Mouse (Mus musculus) kidney, embryonic 15.5 days (tissue): ENCODE measurements around the gene Cpne1. TPM values are rescaled to one million over a fixed set of nuclear protein-coding genes. Genes with fewer than 3 reads are reported as not detected.
A peak's percentile ranks its signal among the peaks of the same experiment; 100 is the strongest.

ENCODE experiments used
- ATAC-seq: fragments of 200-750 bp; cut with Nextera tagmentation; replicated peaks from 2 replicates; pipeline ENCODE4 v1.8.0; 2017; ENCODE audit warnings: moderate TSS enrichment; ENCODE audit not compliant: low FRiP score
- H3K27ac ChIP-seq: fragments of 300-500 bp; sonication (generic); 2 replicates; pipeline ENCODE4 v1.5.1; 2015; ENCODE audit warnings: mild to moderate bottlenecking, inconsistent platforms
- H3K27me3 ChIP-seq: fragments of 300-500 bp; sonication (generic); 2 replicates; pipeline ENCODE4 v1.6.1; 2015; ENCODE audit warnings: inconsistent platforms
- H3K36me3 ChIP-seq: fragments of 300-500 bp; sonication (generic); 2 replicates; pipeline ENCODE4 v1.6.1; 2015; ENCODE audit warnings: inconsistent platforms
- H3K4me1 ChIP-seq: fragments of 300-500 bp; sonication (generic); 2 replicates; pipeline ENCODE4 v1.6.1; 2015; ENCODE audit warnings: inconsistent platforms
- H3K4me2 ChIP-seq: fragments of 300-500 bp; sonication (generic); 2 replicates; pipeline ENCODE4 v1.6.1; 2015; ENCODE audit warnings: moderate library complexity, mild to moderate bottlenecking, inconsistent platforms
- H3K4me3 ChIP-seq: fragments of 300-500 bp; sonication (generic); replicated peaks from 2 replicates; pipeline ENCODE4 v1.5.1; 2015; ENCODE audit warnings: mild to moderate bottlenecking, inconsistent platforms
- H3K9ac ChIP-seq: fragments of 300-500 bp; sonication (generic); 2 replicates; pipeline ENCODE4 v1.6.1; 2015; ENCODE audit warnings: mild to moderate bottlenecking, inconsistent platforms
- H3K9me3 ChIP-seq: fragments of 300-500 bp; sonication (generic); replicated peaks from 2 replicates; pipeline ENCODE4 v1.6.1; 2016; ENCODE audit warnings: inconsistent platforms
- WGBS: fragments of 180-500 bp; shearing (Covaris S2); methylation state at CpG from one replicate; pipeline ENCODE4 v1.1.7; 2015; ENCODE audit warnings: mixed read lengths; 5-methylcytosine and 5-hydroxymethylcytosine counted together
- polyA plus RNA-seq: library from polyadenylated mRNA; unstranded; fragments of >200 nt; fragmentation: Nextera tagmentation; extraction: Ambion mirVana; gene quantifications from 2 replicates; pipeline ENCODE4 v1.2.1, GENCODE M21; 2015

Cpne1 gene
- polyA plus RNA-seq: 69.6 and 71.2 TPM in 2 replicates

GRCm38 (mm10) chr2:156111358-156112079, at the start of gene Cpne1, which contains the start of gene Rbm12:
TSS of gene Cpne1 (minus strand) at chr2:156111965.
TSS of gene Rbm12 (minus strand) at chr2:156111978.
- Histone ChIP-seq H3K9ac (peak within 1 kb of the TSS; percentile 97), H3K4me1 (peaks cover 13% of the 10 kb centered on the region), H3K36me3 (peaks cover 13% of the 10 kb centered on the region; the same call in 1 of the 2 replicates), H3K27ac (peak within 1 kb of the TSS; percentile 93), H3K9me3 (no peaks in the 10 kb centered on the region), H3K4me2 (peak within 1 kb of the TSS; percentile 67), H3K4me3 (peak within 1 kb of the TSS; percentile 93), H3K27me3 (no peaks in the 10 kb centered on the region)
- ATAC-seq: peak; percentile 95
- under 1% methylated on average over 72 of the region's 74 CpGs for WGBS

GRCm38 (mm10) chr2:156151538-156151937, 39.8 kb upstream of the Cpne1 start:
- H3K9me3 ChIP-seq: no peaks in the 10 kb centered on the region
- no peak overlapping the region for H3K27ac ChIP-seq
- no peaks in the 10 kb centered on the region for H3K4me1 ChIP-seq
- no peak for ATAC-seq
- H3K36me3 ChIP-seq: peaks cover 84% of the 10 kb centered on the region
- no peak overlapping the region for H3K9ac ChIP-seq
- H3K4me3 ChIP-seq: no peak overlapping the region
- no peaks in the 10 kb centered on the region for H3K27me3 ChIP-seq
- no peak overlapping the region for H3K4me2 ChIP-seq

GRCm38 (mm10) chr2:156147316-156147915, 35.7 kb upstream of the Cpne1 start:
- Histone ChIP-seq H3K36me3 (peaks cover 60% of the 10 kb centered on the region), H3K9ac (no peak overlapping the region), H3K4me3 (no peak overlapping the region), H3K27me3 (no peaks in the 10 kb centered on the region), H3K9me3 (no peaks in the 10 kb centered on the region), H3K4me2 (no peak overlapping the region), H3K4me1 (peaks cover 12% of the 10 kb centered on the region), H3K27ac (no peak overlapping the region)
- 91% methylated on average over 3 of the region's 3 CpGs for WGBS
- no peak for ATAC-seq

- H3K4me1 ChIP-seq: peaks cover 12% of the 10 kb centered on the region
- no peaks in the 10 kb centered on the region for H3K27me3 ChIP-seq
- no peak overlapping the region for H3K27ac ChIP-seq
- H3K4me3 ChIP-seq: no peak overlapping the region
- no peak overlapping the region for H3K9ac ChIP-seq
- 75% methylated on average over 5 of the region's 5 CpGs for WGBS
- H3K36me3 ChIP-seq: peaks cover 55% of the 10 kb centered on the region
- no peak overlapping the region for H3K4me2 ChIP-seq
- ATAC-seq: no peak
- H3K9me3 ChIP-seq: no peaks in the 10 kb centered on the region
Measured at GRCm38 (mm10) chr2:156146272-156146989, 34.7 kb upstream of the Cpne1 start.

GRCm38 (mm10) chr2:156145486-156146130, 33.8 kb upstream of the Cpne1 start:
- H3K9ac ChIP-seq: no peak overlapping the region
- peak overlapping the region; percentile 72 for H3K4me2 ChIP-seq
- H3K9me3 ChIP-seq: no peaks in the 10 kb centered on the region
- no peaks in the 10 kb centered on the region for H3K27me3 ChIP-seq
- peak overlapping the region; percentile 66 for H3K4me3 ChIP-seq
- no peak for ATAC-seq
- 53% methylated on average over 11 of the region's 11 CpGs for WGBS
- peaks cover 12% of the 10 kb centered on the region for H3K4me1 ChIP-seq
- no peak overlapping the region for H3K27ac ChIP-seq
- H3K36me3 ChIP-seq: peaks cover 53% of the 10 kb centered on the region

GRCm38 (mm10) chr2:156143953-156144724, 32.4 kb upstream of the Cpne1 start, which contains the start of the genes Romo1 and Nfs1:
TSS of gene Romo1 (plus strand) at chr2:156144039.
TSS of gene Nfs1 (minus strand) at chr2:156144186.
- Histone ChIP-seq H3K9ac (peak within 1 kb of the TSS; percentile 81), H3K4me3 (peak within 1 kb of the TSS; percentile 66), H3K4me1 (peaks cover 12% of the 10 kb centered on the region), H3K36me3 (peaks cover 54% of the 10 kb centered on the region), H3K4me2 (peak within 1 kb of the TSS; percentile 72), H3K27me3 (no peaks in the 10 kb centered on the region), H3K27ac (peak within 1 kb of the TSS; percentile 94), H3K9me3 (no peaks in the 10 kb centered on the region)
- under 1% methylated on average over 70 of the region's 70 CpGs for WGBS
- peak; percentile 97 for ATAC-seq

DNA sequence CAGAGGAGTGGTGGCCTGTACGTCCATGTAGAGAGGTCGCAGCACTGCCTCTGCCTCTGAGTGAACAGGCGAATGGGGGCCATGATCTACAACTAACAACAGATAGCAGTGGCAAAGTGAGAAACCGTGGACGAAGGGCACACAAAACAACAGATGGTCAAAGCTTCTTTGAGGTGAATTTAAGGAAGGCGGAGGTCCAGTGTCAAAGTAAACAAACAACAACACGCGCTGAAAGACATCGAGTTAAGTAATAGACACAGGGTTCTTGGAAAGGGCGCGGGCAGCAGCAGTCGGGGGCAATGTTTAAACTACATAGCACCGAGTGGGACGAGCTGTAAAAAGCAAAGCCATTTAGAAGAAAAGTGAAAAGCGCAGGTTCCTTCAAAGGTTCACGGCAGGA, 31.6 kb upstream of the Cpne1 start:
- 2% methylated on average over 16 of the region's 16 CpGs for WGBS
- Histone ChIP-seq H3K9me3 (no peaks in the 10 kb centered on the region), H3K4me2 (peak overlapping the region; percentile 72), H3K9ac (peak overlapping the region; percentile 81), H3K36me3 (peaks cover 51% of the 10 kb centered on the region), H3K4me1 (peaks cover 12% of the 10 kb centered on the region), H3K27me3 (no peaks in the 10 kb centered on the region), H3K27ac (peak overlapping the region; percentile 94), H3K4me3 (peak overlapping the region; percentile 66)
- ATAC-seq: no peak

DNA sequence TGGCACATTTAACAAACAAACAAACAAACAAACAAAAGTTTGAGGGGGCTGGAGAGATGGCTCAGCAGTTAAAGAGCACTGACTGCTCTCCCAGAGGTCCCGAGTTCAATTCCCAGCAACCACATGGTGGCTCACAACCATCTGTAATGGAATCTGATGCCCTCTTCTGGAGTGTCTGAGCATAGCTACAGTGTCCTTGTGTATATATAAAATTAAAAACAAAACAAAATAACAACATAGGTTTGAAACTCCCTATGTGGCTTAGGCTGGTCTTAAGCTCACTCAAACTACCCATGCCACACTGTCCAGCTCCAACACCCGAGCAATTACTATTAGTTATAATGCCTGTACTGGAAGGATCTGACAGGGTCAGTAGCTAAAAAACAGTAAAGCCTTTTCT, 31.1 kb upstream of the Cpne1 start:
- Histone ChIP-seq H3K9ac (peak overlapping the region; percentile 81), H3K36me3 (peaks cover 46% of the 10 kb centered on the region), H3K9me3 (no peaks in the 10 kb centered on the region), H3K27ac (no peak overlapping the region), H3K4me2 (peak overlapping the region; percentile 72), H3K4me3 (peak overlapping the region; percentile 66), H3K27me3 (no peaks in the 10 kb centered on the region), H3K4me1 (peaks cover 12% of the 10 kb centered on the region)
- 72% methylated on average over 2 of the region's 2 CpGs for WGBS
- no peak for ATAC-seq

DNA sequence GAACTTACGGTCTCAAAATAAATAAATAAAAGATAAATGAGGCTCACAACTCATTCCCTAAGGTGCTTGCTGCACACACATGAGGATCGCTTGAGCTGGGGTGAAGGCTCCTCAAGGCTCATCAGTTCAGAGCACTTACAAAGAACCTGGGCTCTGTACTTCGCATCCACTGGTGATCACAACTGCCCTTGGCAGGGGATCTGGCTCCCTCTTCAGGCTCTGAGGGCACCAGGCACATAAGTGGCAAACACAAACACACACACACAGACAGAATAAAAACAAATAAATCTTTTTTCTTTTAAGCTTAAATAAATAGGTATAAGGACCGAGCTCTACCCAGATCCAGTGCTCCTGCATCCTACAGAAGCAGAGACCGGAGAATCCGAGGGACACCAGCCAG, 23.9 kb upstream of the Cpne1 start:
- Histone ChIP-seq H3K4me3 (no peak overlapping the region), H3K27ac (no peak overlapping the region), H3K9ac (no peak overlapping the region), H3K27me3 (no peaks in the 10 kb centered on the region), H3K4me2 (no peak overlapping the region), H3K4me1 (no peaks in the 10 kb centered on the region), H3K36me3 (peaks cover 54% of the 10 kb centered on the region), H3K9me3 (no peaks in the 10 kb centered on the region)
- ATAC-seq: no peak
- 86% methylated on average over 6 of the region's 6 CpGs for WGBS

- Histone ChIP-seq H3K27ac (no peak overlapping the region), H3K27me3 (no peaks in the 10 kb centered on the region), H3K9me3 (no peaks in the 10 kb centered on the region), H3K9ac (no peak overlapping the region), H3K4me2 (no peak overlapping the region), H3K36me3 (peaks cover 41% of the 10 kb centered on the region), H3K4me1 (no peaks in the 10 kb centered on the region), H3K4me3 (no peak overlapping the region)
- ATAC-seq: no peak
- 79% methylated on average over 5 of the region's 5 CpGs for WGBS
Measured at GRCm38 (mm10) chr2:156134161-156134560, 22.4 kb upstream of the Cpne1 start.

- H3K4me2 ChIP-seq: no peak within 1 kb of the TSS
- H3K9me3 ChIP-seq: no peaks in the 10 kb centered on the region
- peaks cover 54% of the 10 kb centered on the region for H3K36me3 ChIP-seq
- ATAC-seq: no peak
- 93% methylated on average over 5 of the region's 5 CpGs for WGBS
- H3K4me3 ChIP-seq: no peak within 1 kb of the TSS
- H3K4me1 ChIP-seq: no peaks in the 10 kb centered on the region
- no peaks in the 10 kb centered on the region for H3K27me3 ChIP-seq
- no peak within 1 kb of the TSS for H3K9ac ChIP-seq
- H3K27ac ChIP-seq: no peak within 1 kb of the TSS
Measured at GRCm38 (mm10) chr2:156126992-156127391, 15.2 kb upstream of the Cpne1 start, which contains the start of gene Gm28036. TSS of gene Gm28036 (minus strand) at chr2:156127092.
